Mouse (Mus musculus) B cell, adult 67 days (primary cell): Measurements from ENCODE around the gene Cacna1f. TPM values are rescaled to one million over a fixed set of nuclear protein-coding genes. Genes with fewer than 3 reads are reported as not detected.

ENCODE experiments used
- total RNA-seq, 2 experiments: library from RNA; stranded (reverse); gene quantifications; 4 replicates each; pipeline ENCODE4 v1.2.4; 2023

The Cacna1f gene
- total RNA-seq: not detected

GRCm38 (mm10) chrX:7606783-7607182, at the start of gene Cacna1f:
TSS of gene Cacna1f (plus strand) at chrX:7607083.

DNA sequence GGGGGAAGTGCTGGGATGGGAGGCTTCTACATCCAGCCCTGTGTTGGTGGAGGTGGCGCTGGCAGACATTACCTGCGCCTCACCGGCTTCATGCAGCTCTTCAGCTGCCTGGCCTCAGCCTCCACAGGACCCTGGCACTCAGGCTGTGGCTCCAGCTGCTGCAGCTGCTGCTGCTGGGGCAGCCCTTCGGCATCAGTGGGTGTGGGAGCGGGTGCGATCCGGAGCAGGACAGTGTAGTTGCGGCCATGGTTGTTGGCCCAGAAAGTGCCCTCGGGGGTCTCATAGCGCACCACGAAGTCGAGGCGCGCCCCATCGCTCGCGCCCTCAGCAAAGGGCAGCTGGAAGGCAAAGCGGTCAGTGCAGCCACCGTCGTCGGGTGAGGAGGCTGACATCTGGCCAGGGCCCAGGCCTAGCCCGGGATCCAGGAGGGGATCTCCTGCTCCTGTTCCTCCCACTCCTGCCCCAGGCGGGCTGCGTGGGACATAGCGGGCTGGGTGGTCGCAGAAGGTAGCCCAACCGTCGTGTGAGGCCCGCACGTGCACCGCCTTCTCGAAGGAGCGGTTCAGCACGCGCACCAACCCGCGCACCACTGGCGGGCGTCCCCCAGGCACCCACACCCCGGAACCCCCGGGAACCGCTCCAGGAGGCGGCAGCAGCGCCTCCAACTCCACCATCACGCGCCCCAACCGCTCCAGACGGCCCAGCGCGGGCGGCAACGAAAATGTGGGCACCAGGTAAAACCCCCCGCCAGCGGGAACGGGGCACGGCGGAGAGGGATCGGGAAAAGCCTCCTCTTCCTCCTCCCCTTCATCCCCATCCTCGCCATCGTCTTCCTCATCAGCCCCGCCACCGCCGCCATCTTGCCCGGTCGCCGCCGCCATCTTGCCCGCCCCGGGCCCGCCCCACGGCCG, 33.5 kb upstream of the Cacna1f start, which contains the start of gene Foxp3:
Gene Foxp3 (plus strand): TSS at position 469 of the 911 bp plus-strand sequence.

DNA sequence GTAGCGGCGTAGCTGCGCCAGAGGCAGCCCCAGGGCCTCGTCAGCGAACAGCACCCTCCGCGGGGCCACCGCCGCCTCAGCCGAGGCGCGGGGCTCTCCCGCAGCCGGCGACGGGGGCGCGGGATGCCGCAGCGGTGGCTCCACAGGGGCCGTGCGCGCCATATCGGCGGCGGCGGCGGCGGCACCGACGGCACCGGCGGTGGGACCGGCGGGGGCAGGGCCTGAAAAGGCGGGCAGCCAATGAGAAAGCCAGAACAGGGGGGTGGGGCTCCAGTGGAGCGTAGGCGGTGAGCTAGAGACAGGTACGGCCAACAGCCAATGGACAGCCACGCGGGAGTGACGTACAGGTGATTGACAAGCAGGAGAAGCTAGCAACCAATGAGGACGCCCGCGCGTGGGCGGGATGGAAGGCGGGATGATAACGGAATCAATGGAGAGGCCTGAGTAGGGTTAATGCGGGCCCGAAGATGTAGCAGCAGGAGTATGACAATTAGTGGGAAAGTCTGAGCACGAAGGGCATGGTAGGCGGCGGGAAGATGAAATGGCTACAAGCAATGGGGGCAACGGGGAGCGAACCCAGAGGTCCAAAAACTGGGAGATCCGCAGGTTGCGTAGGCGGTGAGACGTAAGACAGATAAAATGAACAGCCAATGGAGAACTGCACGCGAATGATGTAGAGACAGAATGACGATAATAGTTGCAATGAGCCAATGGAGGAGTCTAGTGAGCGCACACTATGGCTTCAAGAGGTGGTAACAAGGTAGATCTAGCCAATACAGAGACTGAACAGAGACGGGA, 32.6 kb upstream of the Cacna1f start, which contains the start of gene Ppp1r3f:
Gene Ppp1r3f (minus strand): TSS at position 197 of the 798 bp plus-strand sequence.

DNA sequence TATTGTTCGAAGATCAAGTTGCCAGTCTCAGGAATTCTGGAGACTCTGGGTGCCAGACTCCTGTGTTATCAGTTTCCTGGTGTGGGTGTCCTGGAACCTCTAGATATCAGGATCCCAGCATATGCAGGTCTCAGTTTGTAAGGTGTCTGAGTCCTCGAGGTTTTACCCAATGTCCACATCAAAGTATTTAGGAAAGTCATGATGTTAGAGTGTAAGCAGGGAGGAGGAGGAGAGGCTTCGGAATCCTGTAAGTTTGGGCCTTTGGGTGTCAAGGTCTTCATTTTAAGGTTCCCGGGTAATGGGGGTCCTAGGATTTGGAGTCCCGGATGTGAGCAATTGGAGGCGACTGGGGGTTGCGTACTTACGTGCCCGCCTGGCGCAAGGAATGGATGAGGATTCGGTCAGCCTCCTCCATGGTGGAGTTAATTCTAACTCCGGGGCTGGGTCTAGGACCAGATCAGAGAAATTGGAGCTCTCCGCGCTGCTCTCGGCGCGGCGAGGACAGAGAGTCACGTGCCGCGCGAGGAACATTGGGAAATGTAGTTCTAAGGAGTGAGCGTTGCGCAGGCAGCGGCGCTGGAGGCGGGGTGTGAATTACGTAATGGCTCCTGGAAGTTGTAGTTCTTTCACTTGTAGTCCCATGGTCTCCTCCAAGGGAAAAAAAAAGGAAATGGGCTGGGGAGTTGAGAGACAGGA, 1.9 kb upstream of the Cacna1f start, which contains the start of gene Ccdc22:
Gene Ccdc22 (minus strand): TSS at position 639 of the 696 bp plus-strand sequence.

DNA sequence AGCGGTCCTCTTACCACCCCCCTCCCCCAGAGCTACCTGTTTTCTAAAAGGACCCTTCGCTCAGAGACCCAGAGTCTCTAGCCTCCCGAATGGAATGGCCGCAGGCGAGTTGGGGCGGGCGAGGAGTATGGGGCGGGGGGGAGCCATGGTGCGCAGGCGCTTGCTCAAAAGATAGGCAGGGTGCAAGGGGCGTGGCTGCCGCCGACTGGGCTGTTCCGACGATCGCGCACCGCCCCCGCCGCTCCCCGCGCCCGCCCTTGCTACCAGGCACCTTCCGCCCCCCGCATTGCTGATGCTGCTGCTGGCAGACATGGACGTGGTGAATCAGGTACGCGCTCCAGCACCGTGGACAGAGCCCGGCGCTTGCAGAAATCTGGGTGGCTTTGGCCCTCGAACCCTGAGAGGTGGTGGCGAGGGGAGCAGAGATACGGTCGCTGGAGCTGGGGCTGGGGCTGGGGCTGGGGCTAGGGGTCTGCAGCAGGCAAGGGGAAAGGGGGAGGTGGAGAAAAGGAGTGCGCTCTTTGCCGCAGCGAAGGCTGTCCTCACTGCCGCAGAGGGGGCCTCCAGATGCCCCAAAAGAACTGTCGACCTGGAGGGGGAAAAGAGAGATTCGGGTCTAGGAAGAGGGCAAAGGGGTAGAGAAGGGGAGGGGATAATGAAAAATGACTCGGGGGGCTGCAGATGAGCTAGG, 31.7 kb downstream of the Cacna1f start, which contains the start of gene Syp:
Gene Syp (plus strand): TSS at position 71 of the 691 bp plus-strand sequence.

GRCm38 (mm10) chrX:7657221-7657639, 50.3 kb downstream of the Cacna1f start, which contains the start of gene Prickle3:
TSS of gene Prickle3 (plus strand) at chrX:7657260.

DNA sequence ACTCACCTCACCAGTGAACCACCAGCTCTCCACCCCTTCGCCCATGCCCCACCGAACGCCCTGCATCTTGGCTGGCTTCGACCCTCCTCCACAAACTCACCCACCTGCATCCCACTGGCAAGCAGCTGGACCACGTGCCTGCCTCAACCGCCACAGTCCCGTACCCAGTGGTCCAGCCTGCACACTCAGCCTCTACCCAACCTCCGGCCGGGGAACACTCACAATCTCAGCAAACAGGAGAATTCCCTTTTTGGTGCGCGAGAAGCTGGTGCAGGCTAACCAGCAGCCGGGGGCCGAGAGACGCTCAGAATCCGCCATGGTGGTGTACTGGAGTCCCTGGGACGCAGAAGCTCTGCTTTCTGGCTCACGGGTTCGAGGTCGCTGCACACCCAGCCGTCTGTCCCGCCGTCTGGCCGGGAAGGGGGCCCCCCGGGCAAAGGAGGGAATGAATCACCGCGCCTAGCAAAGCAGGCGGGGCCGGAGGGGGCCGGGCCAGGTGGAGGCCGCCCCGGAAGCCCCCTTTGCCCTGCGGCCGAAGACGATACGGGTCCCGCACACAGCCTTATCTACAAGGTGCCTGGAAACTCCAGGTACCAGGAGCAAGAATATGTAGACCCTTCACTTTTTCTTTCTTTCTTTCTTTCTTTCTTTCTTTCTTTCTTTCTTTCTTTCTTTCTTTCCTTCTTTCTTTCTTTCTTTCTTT, 64.2 kb downstream of the Cacna1f start, which contains the start of gene Plp2:
Gene Plp2 (minus strand): TSS at position 470 of the 703 bp plus-strand sequence.

DNA sequence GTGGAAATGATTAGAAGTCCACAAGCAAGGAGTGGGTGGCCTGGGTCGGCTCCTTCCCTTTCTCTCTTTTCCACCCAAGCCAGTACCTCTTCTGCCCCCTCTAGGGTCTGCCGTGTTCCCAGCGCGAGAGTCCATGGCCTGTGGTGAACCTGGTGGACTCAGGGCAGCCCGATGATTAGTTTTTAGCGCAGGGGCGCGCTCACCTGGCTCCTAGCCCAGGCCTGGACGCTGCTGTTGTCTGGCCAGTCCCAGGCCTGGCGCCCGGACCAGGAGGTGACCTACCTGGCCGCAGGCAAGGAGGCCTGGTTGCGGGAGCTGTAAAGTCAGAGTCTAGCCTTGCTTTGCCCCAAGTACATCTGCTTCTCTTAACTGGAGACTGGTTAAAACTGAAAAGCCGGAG, 74.0 kb downstream of the Cacna1f start, which contains the start of gene Magix:
Gene Magix (minus strand): TSS at position 388 of the 400 bp plus-strand sequence.

Other genes with a start within 250 kb of the Cacna1f start
- gene Usp27x, start 231.3 kb upstream of the Cacna1f start, total RNA-seq: 1 to 10 TPM in 1 of 2 experiments, under 1 TPM in 1; 0.53 to 1.1 TPM
- gene Foxp3, start 33.4 kb upstream of the Cacna1f start, total RNA-seq: not detected
- 1 to 10 TPM; 5.3 to 6.6 TPM for gene Ppp1r3f, start 32.8 kb upstream of the Cacna1f start, total RNA-seq
- 10 to 100 TPM; 19.4 to 23.0 TPM for gene Ccdc22, start 1.6 kb upstream of the Cacna1f start, total RNA-seq
- gene Syp, start 31.4 kb downstream of the Cacna1f start, total RNA-seq: under 1 TPM; 0.55 to 0.56 TPM
- 10 to 100 TPM; 34.3 to 35.7 TPM for gene Prickle3, start 50.2 kb downstream of the Cacna1f start, total RNA-seq
- gene Plp2, start 64.3 kb downstream of the Cacna1f start, total RNA-seq: 100 to 1,000 TPM; 105 to 109 TPM
- not detected for gene Magix, start 74.2 kb downstream of the Cacna1f start, total RNA-seq
- gene Gpkow, start 90.0 kb downstream of the Cacna1f start, total RNA-seq: 10 to 100 TPM; 52.4 to 61.9 TPM
- gene Wdr45, start 107.2 kb downstream of the Cacna1f start, total RNA-seq: 10 to 100 TPM; 70.0 to 71.3 TPM
- gene Gm45208, start 115.2 kb downstream of the Cacna1f start, total RNA-seq: not detected
- gene Praf2, start 121.4 kb downstream of the Cacna1f start, total RNA-seq: 10 to 100 TPM; 13.6 to 14.4 TPM
- not detected for gene Ccdc120, start 143.8 kb downstream of the Cacna1f start, total RNA-seq
- 10 to 100 TPM; 27.3 to 33.5 TPM for gene Tfe3, start 155.5 kb downstream of the Cacna1f start, total RNA-seq
- 100 to 1,000 TPM; 274 to 300 TPM for gene Gripap1, start 182.7 kb downstream of the Cacna1f start, total RNA-seq
- gene Kcnd1, start 215.2 kb downstream of the Cacna1f start, total RNA-seq: 1 to 10 TPM in 1 of 2 experiments, under 1 TPM in 1; 0.59 to 2.3 TPM
- gene Otud5, start 234.3 kb downstream of the Cacna1f start, total RNA-seq: 100 to 1,000 TPM; 180 to 210 TPM